Mouse (Mus musculus): ENCODE measurements around the gene Serpina3a. TPM values are rescaled to one million over a fixed set of nuclear protein-coding genes. Genes with fewer than 3 reads are reported as not detected.
A peak's percentile ranks its signal among the peaks of the same experiment; 100 is the strongest.

The Serpina3a gene
- polyA plus RNA-seq, 1 experiment from 2014 or later: not detected

DNA sequence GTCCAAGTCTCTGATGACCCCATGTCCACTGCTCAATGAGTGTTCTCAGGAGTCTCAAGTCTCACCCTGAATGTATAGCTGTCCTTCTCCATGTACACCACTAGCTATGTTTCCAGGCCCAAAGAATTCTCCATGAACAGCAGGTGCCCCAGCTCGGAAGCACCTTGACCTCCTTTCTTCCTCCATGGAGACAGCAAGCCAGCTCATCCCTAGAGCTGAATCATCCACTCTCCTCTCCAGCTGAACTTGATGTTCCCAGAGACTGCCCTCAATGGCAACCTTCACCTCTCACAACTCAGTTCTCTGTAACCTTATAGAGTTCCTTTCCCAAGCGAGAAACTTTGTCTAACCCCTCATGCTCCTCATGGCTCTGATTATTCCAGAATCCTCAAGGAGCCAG is 33.0 kb downstream of the Serpina3a start:
- DNase-seq (no peak), ATAC-seq (no peak)
- H3K27me3 ChIP-seq (ENCODE audit: insufficient read depth, low read length): no peaks in the 10 kb centered on the region
- 78% methylated on average over 2 of the region's 2 CpGs for WGBS (ENCODE audit: insufficient replicate concordance)
- no peak overlapping the region for H3K4me3 ChIP-seq (ENCODE audit: low read depth, low read length)
- H3K4me2 ChIP-seq (ENCODE audit: low read depth, low read length): no peak overlapping the region
- no peak overlapping the region for H3K27ac ChIP-seq (ENCODE audit: low read depth)
- TF ChIP-seq EP300 (IDR thresholded peaks at IDR 0.05; ENCODE audit: low read depth): no peak
- TF ChIP-seq CTCF (IDR thresholded peaks at IDR 0.05; ENCODE audit: low read depth): no peak
- H3K36me3 ChIP-seq (replicated peaks; ENCODE audit: insufficient read depth, low read length): no peaks in the 10 kb centered on the region
- H3K9ac ChIP-seq (replicated peaks): no peak overlapping the region
- H3K4me1 ChIP-seq (ENCODE audit: insufficient read depth): no peaks in the 10 kb centered on the region; the same call in 1 of the 2 replicates
- no peaks in the 10 kb centered on the region for H3K9me3 ChIP-seq (ENCODE audit: low read length)

DNA sequence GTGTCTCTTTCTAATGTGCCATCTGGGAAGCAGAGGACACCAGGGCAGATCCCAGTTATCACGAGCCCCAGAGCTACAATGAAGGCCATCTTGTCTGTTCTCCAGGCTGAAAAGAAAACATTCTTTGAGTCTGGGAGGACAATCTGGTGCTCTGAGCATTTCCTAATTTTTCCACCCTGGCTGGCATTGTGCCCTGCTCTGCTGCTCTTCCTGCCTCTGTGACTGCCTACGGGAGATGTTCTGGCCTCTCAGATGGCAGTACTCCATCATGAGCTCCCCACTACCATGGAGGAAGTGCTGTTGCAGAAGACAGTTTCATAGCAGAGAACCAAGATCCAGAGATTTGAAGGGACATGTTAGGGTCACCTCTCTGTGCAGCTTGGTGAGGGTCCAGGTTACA is 39.5 kb downstream of the Serpina3a start:
- Histone ChIP-seq H3K27ac (ENCODE audit: low read depth) (no peak overlapping the region), H3K4me1 (ENCODE audit: insufficient read depth) (no peaks in the 10 kb centered on the region), H3K4me3 (ENCODE audit: low read depth, low read length) (no peak overlapping the region), H3K9ac (replicated peaks) (no peak overlapping the region), H3K4me2 (ENCODE audit: low read depth, low read length) (no peak overlapping the region), H3K9me3 (ENCODE audit: low read length) (no peaks in the 10 kb centered on the region), H3K36me3 (replicated peaks; ENCODE audit: insufficient read depth, low read length) (no peaks in the 10 kb centered on the region), H3K27me3 (ENCODE audit: insufficient read depth, low read length) (no peaks in the 10 kb centered on the region)
- no peak for TF ChIP-seq EP300 (IDR thresholded peaks at IDR 0.05; ENCODE audit: low read depth)
- no peak for TF ChIP-seq CTCF (IDR thresholded peaks at IDR 0.05; ENCODE audit: low read depth)
- 67% methylated on average over 2 of the region's 2 CpGs for WGBS (ENCODE audit: insufficient replicate concordance)
- DNase-seq: peak; percentile 7
- no peak for ATAC-seq

DNA sequence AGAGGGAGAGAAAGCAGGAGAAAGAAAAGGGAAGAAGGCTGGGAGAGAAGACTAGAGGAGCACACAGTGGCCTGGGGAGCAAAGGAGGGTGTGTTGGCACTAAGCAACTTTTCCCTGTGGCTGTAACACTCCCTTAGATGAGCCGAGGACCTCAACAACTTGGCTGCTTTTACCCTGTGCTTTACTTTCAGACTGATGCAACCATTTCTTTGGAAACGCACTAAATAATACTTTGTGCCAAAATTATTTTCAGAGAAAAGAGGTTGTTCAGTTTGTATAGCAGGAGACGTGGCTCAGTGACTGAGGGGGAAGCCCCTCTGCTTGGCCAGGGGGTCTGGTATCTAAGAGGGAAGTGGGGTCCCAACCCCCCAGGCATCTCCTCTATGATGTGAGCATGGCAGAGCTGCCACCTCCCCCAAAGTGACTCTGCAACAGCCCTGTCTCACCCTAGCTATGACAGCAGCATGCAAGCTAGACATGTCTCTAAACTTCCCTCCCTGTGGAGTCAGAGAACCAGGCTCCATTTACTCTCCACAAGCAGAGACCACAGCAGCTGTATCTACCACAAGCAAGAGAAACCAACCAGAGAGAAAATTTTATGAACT is 40.6 kb downstream of the Serpina3a start:
- Histone ChIP-seq H3K36me3 (replicated peaks; ENCODE audit: insufficient read depth, low read length) (no peaks in the 10 kb centered on the region), H3K4me2 (ENCODE audit: low read depth, low read length) (no peak overlapping the region), H3K9ac (replicated peaks) (no peak overlapping the region), H3K27me3 (ENCODE audit: insufficient read depth, low read length) (no peaks in the 10 kb centered on the region), H3K27ac (ENCODE audit: low read depth) (no peak overlapping the region), H3K9me3 (ENCODE audit: low read length) (no peaks in the 10 kb centered on the region), H3K4me1 (ENCODE audit: insufficient read depth) (no peaks in the 10 kb centered on the region), H3K4me3 (ENCODE audit: low read depth, low read length) (no peak overlapping the region)
- TF ChIP-seq CTCF (IDR thresholded peaks at IDR 0.05; ENCODE audit: low read depth) (no peak), EP300 (IDR thresholded peaks at IDR 0.05; ENCODE audit: low read depth) (no peak)
- DNase-seq: peak; percentile 8
- no peak for ATAC-seq
- 49% methylated on average over 3 of the region's 3 CpGs for whole genome bisulfite sequencing (ENCODE audit: insufficient replicate concordance)

DNA sequence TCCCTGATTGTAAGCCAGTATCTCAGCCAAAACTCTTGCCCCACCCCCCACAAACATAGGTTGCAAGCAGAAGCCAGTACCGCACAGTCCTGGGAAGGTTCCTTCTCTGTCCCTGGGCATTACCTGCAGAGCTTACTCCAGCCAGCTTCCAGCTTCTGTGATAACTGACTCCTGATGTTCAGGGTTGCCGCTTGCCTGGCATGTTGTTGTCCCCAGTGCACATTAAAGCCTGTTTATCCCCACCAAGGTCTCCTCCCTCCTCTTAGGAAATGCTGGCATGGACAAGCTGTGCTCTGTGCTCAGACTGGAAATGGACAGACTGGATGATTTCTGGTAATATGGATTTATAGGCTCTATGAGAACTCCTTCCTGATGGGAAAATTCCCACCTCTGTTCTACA is 41.1 kb downstream of the Serpina3a start, which contains the start of gene Serpina3c:
Gene Serpina3c, minus strand, starts transcription at position 215 of the 400 bp plus-strand sequence.
- TF ChIP-seq CTCF (IDR thresholded peaks at IDR 0.05; ENCODE audit: low read depth) (no peak), EP300 (IDR thresholded peaks at IDR 0.05; ENCODE audit: low read depth) (no peak)
- Histone ChIP-seq H3K4me1 (ENCODE audit: insufficient read depth) (no peaks in the 10 kb centered on the region), H3K4me2 (ENCODE audit: low read depth, low read length) (no peak within 1 kb of the TSS), H3K9ac (replicated peaks) (no peak within 1 kb of the TSS), H3K36me3 (replicated peaks; ENCODE audit: insufficient read depth, low read length) (no peaks in the 10 kb centered on the region), H3K27ac (ENCODE audit: low read depth) (no peak within 1 kb of the TSS), H3K27me3 (ENCODE audit: insufficient read depth, low read length) (no peaks in the 10 kb centered on the region), H3K9me3 (ENCODE audit: low read length) (no peaks in the 10 kb centered on the region), H3K4me3 (ENCODE audit: low read depth, low read length) (no peak within 1 kb of the TSS)
- WGBS (ENCODE audit: insufficient replicate concordance): 78% methylated on average over 2 of the region's 2 CpGs
- DNase-seq: no peak
- no peak for ATAC-seq

Other genes starting within 250 kb of the Serpina3a start
- gene Serpina1a, start 249.2 kb upstream of the Serpina3a start, polyA plus RNA-seq (2015; fragmentation: Nextera tagmentation; extraction: Ambion mirVana): 2,837 and 2,905 TPM in 2 replicates
- gene Serpina1c, start 207.8 kb upstream of the Serpina3a start, polyA plus RNA-seq (2015; fragmentation: Nextera tagmentation; extraction: Ambion mirVana): 1,386 and 1,402 TPM in 2 replicates
- 4,259 and 4,481 TPM in 2 replicates for gene Serpina1e, start 153.7 kb upstream of the Serpina3a start, polyA plus RNA-seq (2015; fragmentation: Nextera tagmentation; extraction: Ambion mirVana)
- gene Serpina11, start 122.8 kb upstream of the Serpina3a start, polyA plus RNA-seq (2015; fragmentation: Nextera tagmentation; extraction: Ambion mirVana): 224 and 244 TPM in 2 replicates
- 0.05 and 0.06 TPM in 2 replicates for gene Serpina9, start 99.0 kb upstream of the Serpina3a start, polyA plus RNA-seq (2015; fragmentation: Nextera tagmentation; extraction: Ambion mirVana)
- gene Serpina12, start 68.3 kb upstream of the Serpina3a start, polyA plus RNA-seq (2015; fragmentation: Nextera tagmentation; extraction: Ambion mirVana): 0.13 TPM in 2 replicates
- 0.54 and 0.58 TPM in 2 replicates for gene Serpina5, start 11.6 kb upstream of the Serpina3a start, polyA plus RNA-seq (2015; fragmentation: Nextera tagmentation; extraction: Ambion mirVana)
- 0.65 and 0.73 TPM in 2 replicates for gene Serpina3b, start 15.3 kb downstream of the Serpina3a start, polyA plus RNA-seq (2015; fragmentation: Nextera tagmentation; extraction: Ambion mirVana)
- 0.05 and 0.11 TPM in 2 replicates for gene Serpina3c, start 41.1 kb downstream of the Serpina3a start, polyA plus RNA-seq (2015; fragmentation: Nextera tagmentation; extraction: Ambion mirVana)
- 2.5 and 4.1 TPM in 2 replicates for gene Serpina3f, start 101.8 kb downstream of the Serpina3a start, polyA plus RNA-seq (2015; fragmentation: Nextera tagmentation; extraction: Ambion mirVana)
- 18.2 and 21.9 TPM in 2 replicates for gene Serpina3g, start 123.5 kb downstream of the Serpina3a start, polyA plus RNA-seq (2015; fragmentation: Nextera tagmentation; extraction: Ambion mirVana)
- gene Serpina3i, start 150.4 kb downstream of the Serpina3a start, polyA plus RNA-seq (2015; fragmentation: Nextera tagmentation; extraction: Ambion mirVana): 0.44 and 0.95 TPM in 2 replicates
- not detected in 2 replicates for gene Serpina3j, start 201.8 kb downstream of the Serpina3a start, polyA plus RNA-seq (2015; fragmentation: Nextera tagmentation; extraction: Ambion mirVana)
- 407 and 479 TPM in 2 replicates for gene Serpina3k, start 225.8 kb downstream of the Serpina3a start, polyA plus RNA-seq (2015; fragmentation: Nextera tagmentation; extraction: Ambion mirVana)
- 325 and 370 TPM in 2 replicates for gene Serpina3m, start 225.8 kb downstream of the Serpina3a start, polyA plus RNA-seq (2015; fragmentation: Nextera tagmentation; extraction: Ambion mirVana)